Mouse (Mus musculus) limb, embryonic 12.5 days (tissue): ENCODE results near the gene Cavin2. TPM values are rescaled to one million over a fixed set of nuclear protein-coding genes. Genes with fewer than 3 reads are reported as not detected.

Experiments
- ATAC-seq: fragments of 200-750 bp; cut with Nextera tagmentation; 2 replicates; pipeline ENCODE4 v1.8.0; 2017; ENCODE audit warnings: low read depth, moderate TSS enrichment; ENCODE audit not compliant: insufficient number of reproducible peaks, insufficient read depth, low FRiP score, low TSS enrichment
- H3K27ac ChIP-seq: fragments of 300-500 bp; sonication (generic); 2 replicates; pipeline ENCODE4 v1.5.1; 2016; ENCODE audit warnings: mild to moderate bottlenecking, moderate library complexity
- H3K27me3 ChIP-seq: fragments of 300-500 bp; sonication (generic); 2 replicates; pipeline ENCODE4 v1.6.1; 2016; ENCODE audit warnings: mild to moderate bottlenecking, moderate library complexity
- H3K36me3 ChIP-seq: fragments of 300-500 bp; sonication (generic); 2 replicates; pipeline ENCODE4 v1.6.1; 2016; ENCODE audit warnings: mild to moderate bottlenecking, moderate library complexity
- H3K4me1 ChIP-seq: fragments of 300-500 bp; sonication (generic); replicated peaks from 2 replicates; pipeline ENCODE4 v1.6.1; 2016
- H3K4me2 ChIP-seq: fragments of 300-500 bp; sonication (generic); 2 replicates; pipeline ENCODE4 v1.6.1; 2016; ENCODE audit warnings: mild to moderate bottlenecking, moderate library complexity
- H3K4me3 ChIP-seq: fragments of 300-500 bp; sonication (generic); replicated peaks from 2 replicates; pipeline ENCODE4 v1.5.1; 2016; ENCODE audit warnings: mild to moderate bottlenecking
- H3K9ac ChIP-seq: fragments of 300-500 bp; sonication (generic); replicated peaks from 2 replicates; pipeline ENCODE4 v1.6.1; 2016; ENCODE audit warnings: mild to moderate bottlenecking, moderate library complexity
- H3K9me3 ChIP-seq: fragments of 300-500 bp; sonication (generic); 2 replicates; pipeline ENCODE4 v1.6.1; 2016; ENCODE audit warnings: mild to moderate bottlenecking, moderate library complexity
- WGBS: fragments of 180-500 bp; shearing (Covaris S2); methylation state at CpG from one replicate; pipeline ENCODE4 v1.1.7; 2016; 5-methylcytosine and 5-hydroxymethylcytosine counted together
- polyA plus RNA-seq: library from polyadenylated mRNA; unstranded; fragments of >200 nt; fragmentation: Nextera tagmentation; extraction: Ambion mirVana; gene quantifications from 2 replicates; pipeline ENCODE4 v1.2.1, GENCODE M21; 2016

The Cavin2 gene
- polyA plus RNA-seq, 1 experiment from 2014 or later: 6.3 TPM

GRCm38 (mm10) chr1:51271845-51272244 lies 17.1 kb upstream of the Cavin2 start:
- no peak overlapping the region for H3K4me2 ChIP-seq
- peaks cover 9% of the 10 kb centered on the region for H3K4me1 ChIP-seq
- no peaks in the 10 kb centered on the region for H3K9me3 ChIP-seq
- WGBS: 39% methylated on average over 4 of the region's 4 CpGs
- no peaks in the 10 kb centered on the region for H3K36me3 ChIP-seq
- no peak overlapping the region for H3K27ac ChIP-seq
- no peak for ATAC-seq
- no peaks in the 10 kb centered on the region for H3K27me3 ChIP-seq
- H3K4me3 ChIP-seq: no peak overlapping the region
- H3K9ac ChIP-seq: no peak overlapping the region

- no peak for ATAC-seq
Measured at GRCm38 (mm10) chr1:51272583-51273201, 16.2 kb upstream of the Cavin2 start.

GRCm38 (mm10) chr1:51277879-51278567 lies 10.9 kb upstream of the Cavin2 start:
- H3K4me2 ChIP-seq: no peak overlapping the region
- peaks cover 3% of the 10 kb centered on the region; the same call in 1 of the 2 replicates for H3K4me1 ChIP-seq
- 79% methylated on average over 2 of the region's 2 CpGs for WGBS
- no peak for ATAC-seq
- no peaks in the 10 kb centered on the region for H3K9me3 ChIP-seq
- no peaks in the 10 kb centered on the region for H3K36me3 ChIP-seq
- no peaks in the 10 kb centered on the region for H3K27me3 ChIP-seq
- H3K9ac ChIP-seq: no peak overlapping the region
- H3K27ac ChIP-seq: no peak overlapping the region
- no peak overlapping the region for H3K4me3 ChIP-seq

More at GRCm38 (mm10) chr1:51272583-51273201, 16.2 kb upstream of the Cavin2 start:
- WGBS: 74% methylated on average over 4 of the region's 4 CpGs
- Histone ChIP-seq H3K36me3 (no peaks in the 10 kb centered on the region), H3K27ac (no peak overlapping the region), H3K27me3 (no peaks in the 10 kb centered on the region), H3K9ac (no peak overlapping the region), H3K4me3 (no peak overlapping the region), H3K9me3 (no peaks in the 10 kb centered on the region), H3K4me1 (peaks cover 3% of the 10 kb centered on the region; the same call in 1 of the 2 replicates), H3K4me2 (no peak overlapping the region)

- Histone ChIP-seq H3K27ac (peak overlapping the region; percentile 79), H3K4me2 (peak overlapping the region; percentile 31), H3K4me1 (peaks cover 26% of the 10 kb centered on the region), H3K36me3 (no peaks in the 10 kb centered on the region), H3K9me3 (no peaks in the 10 kb centered on the region), H3K27me3 (no peaks in the 10 kb centered on the region), H3K9ac (no peak overlapping the region), H3K4me3 (no peak overlapping the region)
- 0 out of 2 replicates have a peak, but pooled peaks have one; percentile 21 for ATAC-seq
- 55% methylated on average over 3 of the region's 3 CpGs for WGBS
Measured at GRCm38 (mm10) chr1:51288201-51288600, 725 bp upstream of the Cavin2 start.

- H3K4me3 ChIP-seq: peak overlapping the region; percentile 11
- H3K27me3 ChIP-seq: no peaks in the 10 kb centered on the region
- H3K27ac ChIP-seq: peak overlapping the region; percentile 79
- H3K9me3 ChIP-seq: no peaks in the 10 kb centered on the region
- H3K4me1 ChIP-seq: peaks cover 26% of the 10 kb centered on the region
- ATAC-seq: peak; percentile 52
- no peak overlapping the region for H3K9ac ChIP-seq
- no peaks in the 10 kb centered on the region for H3K36me3 ChIP-seq
- peak overlapping the region; percentile 31 for H3K4me2 ChIP-seq
- WGBS: 85% methylated on average over 17 of the region's 17 CpGs
Measured at GRCm38 (mm10) chr1:51289620-51290445, 907 bp downstream of the Cavin2 start.

- WGBS: 71% methylated on average over 4 of the region's 4 CpGs
- Histone ChIP-seq H3K36me3 (no peaks in the 10 kb centered on the region), H3K9me3 (no peaks in the 10 kb centered on the region), H3K9ac (no peak overlapping the region), H3K4me2 (peak overlapping the region; percentile 31; the same call in 1 of the 2 replicates), H3K27me3 (no peaks in the 10 kb centered on the region), H3K27ac (no peak overlapping the region), H3K4me1 (peaks cover 26% of the 10 kb centered on the region), H3K4me3 (no peak overlapping the region)
- no peak for ATAC-seq
Measured at GRCm38 (mm10) chr1:51290634-51291033, 1.7 kb downstream of the Cavin2 start.

GRCm38 (mm10) chr1:51292348-51292747 lies 3.4 kb downstream of the Cavin2 start:
- 87% methylated on average over 4 of the region's 4 CpGs for WGBS
- no peak overlapping the region for H3K27ac ChIP-seq
- H3K9ac ChIP-seq: no peak overlapping the region
- peaks cover 26% of the 10 kb centered on the region for H3K4me1 ChIP-seq
- no peaks in the 10 kb centered on the region for H3K36me3 ChIP-seq
- no peak for ATAC-seq
- H3K4me3 ChIP-seq: no peak overlapping the region
- no peaks in the 10 kb centered on the region for H3K27me3 ChIP-seq
- no peaks in the 10 kb centered on the region for H3K9me3 ChIP-seq
- H3K4me2 ChIP-seq: no peak overlapping the region

GRCm38 (mm10) chr1:51300295-51300930 lies 11.5 kb downstream of the Cavin2 start:
- Histone ChIP-seq H3K9me3 (no peaks in the 10 kb centered on the region), H3K4me3 (no peak overlapping the region), H3K9ac (no peak overlapping the region), H3K4me2 (no peak overlapping the region), H3K27ac (no peak overlapping the region), H3K4me1 (no peaks in the 10 kb centered on the region), H3K27me3 (no peaks in the 10 kb centered on the region), H3K36me3 (no peaks in the 10 kb centered on the region)
- 84% methylated on average over 11 of the region's 11 CpGs for WGBS
- no peak for ATAC-seq

- ATAC-seq: no peak
- no peaks in the 10 kb centered on the region for H3K27me3 ChIP-seq
Measured at GRCm38 (mm10) chr1:51307056-51307455, 18.1 kb downstream of the Cavin2 start.

GRCm38 (mm10) chr1:51315476-51315875 lies 26.6 kb downstream of the Cavin2 start:
- no peaks in the 10 kb centered on the region for H3K4me1 ChIP-seq
- no peak overlapping the region for H3K9ac ChIP-seq
- H3K27me3 ChIP-seq: no peaks in the 10 kb centered on the region
- H3K36me3 ChIP-seq: no peaks in the 10 kb centered on the region
- H3K9me3 ChIP-seq: no peaks in the 10 kb centered on the region
- no peak overlapping the region for H3K4me3 ChIP-seq
- WGBS: 65% methylated on average over 2 of the region's 2 CpGs
- H3K27ac ChIP-seq: no peak overlapping the region
- ATAC-seq: no peak
- no peak overlapping the region for H3K4me2 ChIP-seq

More at GRCm38 (mm10) chr1:51307056-51307455, 18.1 kb downstream of the Cavin2 start:
- Histone ChIP-seq H3K9ac (no peak overlapping the region), H3K9me3 (no peaks in the 10 kb centered on the region), H3K4me2 (no peak overlapping the region), H3K4me3 (no peak overlapping the region), H3K27ac (no peak overlapping the region), H3K36me3 (no peaks in the 10 kb centered on the region), H3K4me1 (no peaks in the 10 kb centered on the region)
- WGBS: 73% methylated on average over 3 of the region's 3 CpGs

- Histone ChIP-seq H3K27me3 (no peaks in the 10 kb centered on the region), H3K4me2 (no peak overlapping the region), H3K27ac (no peak overlapping the region), H3K9me3 (no peaks in the 10 kb centered on the region), H3K9ac (no peak overlapping the region), H3K4me1 (peaks cover 4% of the 10 kb centered on the region; the same call in 1 of the 2 replicates), H3K4me3 (no peak overlapping the region), H3K36me3 (no peaks in the 10 kb centered on the region)
- WGBS: 83% methylated on average over 6 of the region's 6 CpGs
- no peak for ATAC-seq
Measured at GRCm38 (mm10) chr1:51323506-51323905, 34.6 kb downstream of the Cavin2 start.
